Mouse (Mus musculus) layer of hippocampus, adult 8-10 months (tissue): ENCODE measurements at regions not wholly inside any gene's neighbourhood (a gene's known extent, or its start where the extent isn't known, plus 50 kb on each side); places are given as distances from the start of the nearest gene placed in this dataset.
A peak's percentile ranks its signal among the peaks of the same experiment; 100 is the strongest.
"Not testable (repeated sequence)": the region's sequence is repeated elsewhere in the genome, so short reads cannot be mapped to it uniquely, and the experiment has no call there.

Experiments used
- DNase-seq, 2 experiments: peaks; one replicate each; pipeline ENCODE4 v3.0.0; 2022; ENCODE audit warnings: low spot score in 2 of 2

DNA sequence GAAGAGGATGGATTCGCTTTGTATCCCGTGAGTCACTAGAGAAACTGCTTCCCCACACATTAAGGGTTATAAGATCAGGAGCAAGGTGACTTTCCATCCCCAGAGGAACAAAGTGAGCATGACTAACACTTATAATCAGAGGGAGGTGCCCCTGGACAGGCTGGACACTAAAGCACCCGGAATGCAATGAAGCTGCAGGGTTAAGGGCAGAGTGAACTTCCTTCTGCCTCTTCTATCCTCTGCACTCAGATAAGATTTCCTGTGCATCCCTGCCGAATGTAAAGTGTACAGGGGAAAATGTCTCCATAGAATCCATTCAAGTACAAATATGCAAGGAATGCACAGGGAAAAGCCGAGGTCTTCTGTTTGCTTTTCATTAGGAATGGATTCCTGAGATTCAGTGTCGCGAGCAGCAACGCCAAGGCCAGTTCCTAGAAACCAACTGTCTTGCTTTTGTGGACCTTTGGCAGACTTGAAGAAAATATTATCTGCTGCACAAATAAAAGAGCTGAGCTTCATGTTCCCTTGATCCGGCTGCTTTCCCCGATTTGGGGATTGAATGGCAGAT lies 58.5 kb upstream of the Fbxl7 start:
- DNase-seq: no peak

- DNase-seq: no peak
Observed at GRCm38 (mm10) chr15:26958980-26959379, 63.6 kb upstream of the Fbxl7 start.

DNA sequence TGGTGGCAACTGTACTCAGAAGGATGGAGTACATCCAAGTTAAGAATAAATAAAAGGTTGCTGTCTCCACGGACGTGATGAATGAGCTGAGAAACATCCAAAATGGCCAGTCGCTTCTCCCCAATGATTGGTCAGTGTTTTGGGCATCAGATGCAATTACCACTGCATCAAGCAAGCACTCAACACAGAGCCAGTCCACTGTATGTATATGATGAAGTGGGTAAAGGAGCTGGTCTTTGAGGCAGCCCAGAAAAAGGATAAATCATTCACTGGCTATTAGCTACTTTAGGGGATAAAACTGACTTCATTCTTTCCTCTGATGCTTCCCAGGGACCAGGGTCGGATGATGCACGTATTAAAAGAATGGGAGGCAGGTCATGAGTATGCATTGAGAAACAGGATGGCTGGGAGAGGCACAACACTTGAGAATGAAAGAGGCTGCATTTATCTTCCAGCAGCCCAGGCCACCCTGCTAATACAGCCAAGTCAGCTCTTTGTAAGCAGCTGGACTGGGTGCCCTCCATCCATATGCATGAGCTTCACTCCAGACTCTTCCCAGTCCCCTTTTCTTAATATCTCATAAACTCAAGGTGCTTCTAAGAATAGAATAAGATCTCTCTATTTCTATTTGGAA lies 73.1 kb upstream of the Fbxl7 start:
- DNase-seq: no peak

DNA sequence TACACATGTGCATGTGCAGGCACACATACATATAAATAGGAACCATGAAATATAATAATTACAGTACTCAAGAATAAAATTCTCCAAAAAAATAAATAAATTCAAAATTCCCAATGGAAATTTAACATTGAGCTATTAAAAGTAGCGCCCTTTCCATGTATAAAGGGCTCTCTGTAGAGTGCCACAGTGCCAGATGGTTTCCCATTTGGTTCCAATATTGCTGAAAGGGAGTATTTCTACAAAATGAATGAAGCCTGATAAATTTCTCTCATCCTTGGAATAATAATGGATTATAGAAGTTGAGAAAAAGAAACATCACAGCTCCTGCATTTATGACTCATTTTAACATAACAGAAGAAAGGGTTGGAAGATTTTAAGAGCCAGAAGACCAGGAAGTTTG lies 75.4 kb upstream of the Fbxl7 start:
- DNase-seq: peak; percentile 13 to 21

- no peak for DNase-seq
Observed at GRCm38 (mm10) chr15:26993054-26993453, 97.7 kb upstream of the Fbxl7 start.

GRCm38 (mm10) chr15:27009069-27009468 lies 113.7 kb upstream of the Fbxl7 start:
- DNase-seq: no peak

DNA sequence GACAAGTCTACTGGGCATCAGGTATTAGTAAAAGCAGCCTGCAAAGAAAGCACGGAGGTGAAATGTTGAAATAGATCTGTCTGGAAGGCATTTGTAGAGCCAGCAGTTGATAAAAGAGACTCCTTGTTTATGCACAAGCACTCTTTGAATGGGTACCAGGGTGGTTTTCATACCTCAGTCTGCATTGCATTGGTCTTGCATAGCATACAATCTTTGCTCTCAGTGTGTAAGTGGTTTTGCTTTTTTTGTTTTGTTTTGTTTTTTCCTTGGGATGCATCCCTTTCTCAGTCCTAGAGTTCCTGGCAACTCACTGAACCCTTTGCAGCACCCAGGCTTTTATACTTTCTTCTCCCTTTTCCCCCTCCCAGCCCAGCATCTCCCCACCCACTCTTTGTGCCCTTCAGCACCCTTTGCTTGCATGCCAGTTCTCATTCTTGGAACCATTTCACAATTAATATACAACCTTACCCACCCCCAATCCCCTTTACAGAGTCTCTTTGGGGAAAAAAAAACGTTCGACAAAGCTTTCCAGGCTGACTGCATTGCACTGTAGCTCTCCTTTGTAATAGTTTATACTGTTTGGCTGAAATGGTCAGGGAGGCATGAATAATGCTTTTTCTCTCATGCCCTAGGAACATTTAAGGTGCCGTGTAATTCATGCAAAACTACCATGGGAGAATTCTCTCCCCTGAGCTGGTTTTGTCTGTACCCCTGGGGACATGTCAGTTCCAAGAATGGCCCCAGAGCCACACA lies 118.7 kb upstream of the Fbxl7 start:
- DNase-seq: no peak

DNA sequence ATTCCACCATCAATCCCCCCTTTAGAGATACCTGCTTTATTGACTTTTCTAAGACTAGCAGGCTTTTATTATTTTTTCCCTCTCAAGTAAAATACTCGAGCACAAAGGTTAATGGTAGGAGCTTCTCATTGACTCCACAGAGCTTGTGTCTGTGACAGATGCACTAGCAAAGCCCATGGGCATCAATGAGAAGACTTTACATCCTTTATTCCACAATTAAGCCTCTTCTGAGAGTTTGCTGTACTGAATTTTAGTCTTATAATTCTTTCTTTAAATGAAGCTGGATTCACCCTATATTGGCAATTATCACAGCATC lies 119.2 kb upstream of the Fbxl7 start:
- DNase-seq: no peak

DNA sequence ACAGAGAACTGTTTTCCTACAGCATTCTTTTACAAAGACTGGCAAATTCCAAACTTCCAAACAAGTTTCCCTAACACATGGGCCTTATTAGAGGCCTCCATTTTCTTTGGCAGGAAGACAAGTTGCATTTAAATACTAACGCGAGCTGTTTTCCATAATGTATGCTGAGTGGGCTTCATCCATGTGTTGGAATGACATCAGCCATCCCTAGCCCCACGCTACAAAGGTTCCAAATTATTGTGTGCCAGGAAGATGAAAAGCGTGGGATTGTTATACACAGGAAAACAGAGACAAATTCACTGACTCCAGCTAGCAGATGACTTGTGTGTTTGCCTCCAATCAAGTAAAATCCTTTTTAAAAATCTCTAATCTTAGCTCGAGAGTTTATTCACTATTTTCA lies 125.1 kb upstream of the Fbxl7 start:
- peak in 1 of 2 experiments; percentile 4 for DNase-seq

- no peak for DNase-seq
Observed at GRCm38 (mm10) chr15:27033261-27033660, 137.9 kb upstream of the Fbxl7 start.

DNA sequence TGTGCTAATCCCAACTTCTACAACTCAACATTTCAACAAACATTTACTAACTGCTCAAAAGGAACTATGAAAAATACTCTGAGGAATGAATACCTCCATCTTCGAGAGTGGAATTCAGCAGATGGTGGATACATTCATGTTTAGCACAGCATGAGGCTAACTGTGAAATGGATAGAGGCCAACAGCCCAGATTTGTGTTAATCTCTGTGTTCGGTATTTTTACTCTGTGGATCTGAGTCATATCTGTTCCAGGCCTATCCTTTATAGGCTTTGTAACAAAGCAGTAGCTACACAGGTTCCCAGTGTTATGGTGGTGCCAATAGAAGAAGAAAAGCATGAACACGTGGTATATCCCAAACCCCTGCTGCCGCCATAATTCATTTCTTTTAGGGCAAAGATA lies 148.4 kb upstream of the Fbxl7 start:
- DNase-seq: peak in 1 of 2 experiments; percentile 23

DNA sequence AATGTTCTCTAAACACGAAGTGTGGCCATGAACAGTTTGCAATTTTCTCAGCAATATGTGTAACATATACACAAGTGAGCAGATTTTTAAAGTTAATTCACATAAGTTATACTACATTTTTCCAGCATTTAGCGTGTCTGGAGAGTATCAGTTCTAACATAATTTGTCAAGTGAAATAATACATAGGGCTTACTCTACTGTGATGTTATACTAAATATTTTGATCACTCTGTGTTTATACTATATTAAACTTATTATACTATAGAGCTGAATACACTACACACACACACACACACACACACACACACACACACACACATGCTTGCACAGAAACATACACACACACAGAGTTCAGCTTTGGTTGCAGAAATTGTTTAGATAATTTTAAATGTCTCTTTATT lies 155.3 kb upstream of the Fbxl7 start:
- no peak for DNase-seq

DNA sequence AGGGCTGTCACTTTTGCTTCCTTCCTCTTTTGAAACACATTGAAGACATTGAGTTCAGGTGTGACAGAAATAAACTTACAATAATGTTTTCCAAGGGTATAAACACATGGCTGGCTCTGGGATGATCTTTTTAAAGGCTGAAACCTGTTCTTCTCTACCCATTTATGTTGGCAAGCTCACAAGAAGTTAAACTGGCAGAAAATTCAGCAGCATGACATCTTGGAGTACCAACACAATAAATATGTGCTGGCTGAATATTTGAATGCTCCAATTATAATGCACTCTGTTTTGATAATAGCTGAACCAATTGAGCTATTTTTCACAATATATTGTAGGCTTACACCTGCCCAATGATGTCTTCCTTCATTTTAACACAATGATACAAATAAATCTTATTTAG lies 168.1 kb upstream of the Fbxl7 start:
- DNase-seq: no peak

- DNase-seq: peak; percentile 43 to 55
Observed at GRCm38 (mm10) chr15:27063971-27064370, 168.6 kb upstream of the Fbxl7 start.

GRCm38 (mm10) chr15:27067691-27068090 lies 172.3 kb upstream of the Fbxl7 start:
- DNase-seq: no peak

DNA sequence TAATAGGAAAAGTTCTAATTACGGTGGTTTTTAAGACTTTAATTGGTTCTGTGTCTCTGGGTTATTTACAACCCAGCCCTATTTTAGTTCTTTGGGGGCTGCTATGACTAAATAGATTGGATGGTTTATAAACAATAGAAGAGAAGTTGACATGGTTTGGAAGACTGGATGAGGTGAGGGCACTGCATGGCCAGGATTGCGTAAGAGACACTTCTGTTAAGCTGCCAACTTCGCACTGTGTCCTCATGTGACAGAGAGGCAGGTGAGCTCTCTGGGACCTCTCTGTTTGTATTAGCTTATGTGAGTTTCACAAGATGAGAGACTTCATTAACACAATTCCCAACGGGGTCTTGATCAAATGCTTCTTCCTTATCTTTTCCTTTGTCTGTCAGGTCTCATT lies 182.5 kb upstream of the Fbxl7 start:
- no peak for DNase-seq

GRCm38 (mm10) chr15:27082826-27083225 lies 187.4 kb upstream of the Fbxl7 start:
- no peak for DNase-seq

- DNase-seq: no peak
Observed at GRCm38 (mm10) chr15:27083596-27083995, 188.2 kb upstream of the Fbxl7 start.

GRCm38 (mm10) chr15:27089155-27089554 lies 193.8 kb upstream of the Fbxl7 start:
- no peak for DNase-seq

GRCm38 (mm10) chr15:27094102-27094501 lies 198.7 kb upstream of the Fbxl7 start:
- no peak for DNase-seq

DNA sequence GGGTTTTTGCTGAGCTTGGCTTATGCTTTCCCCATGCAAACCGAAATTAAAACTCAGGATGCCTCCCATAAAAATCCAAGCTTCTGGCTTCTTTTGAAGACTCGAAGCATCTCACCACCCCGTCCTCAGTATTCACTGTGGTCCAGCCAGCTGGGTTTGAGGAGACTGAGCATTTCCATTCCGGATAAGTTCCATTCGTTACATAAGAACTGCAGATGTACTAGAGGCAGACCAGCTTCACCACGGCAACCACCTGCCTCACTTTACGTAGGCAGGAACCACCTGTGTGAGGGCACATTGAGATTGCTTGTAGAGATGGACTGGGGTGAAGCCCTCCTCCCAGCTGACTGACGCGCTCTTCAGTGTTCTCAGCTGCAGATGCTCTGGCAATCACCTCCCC lies 199.9 kb upstream of the Fbxl7 start:
- DNase-seq: peak; percentile 45 to 61

- DNase-seq: not testable (repeated sequence)
Observed at GRCm38 (mm10) chr15:27101610-27102009, 206.2 kb upstream of the Fbxl7 start.

DNA sequence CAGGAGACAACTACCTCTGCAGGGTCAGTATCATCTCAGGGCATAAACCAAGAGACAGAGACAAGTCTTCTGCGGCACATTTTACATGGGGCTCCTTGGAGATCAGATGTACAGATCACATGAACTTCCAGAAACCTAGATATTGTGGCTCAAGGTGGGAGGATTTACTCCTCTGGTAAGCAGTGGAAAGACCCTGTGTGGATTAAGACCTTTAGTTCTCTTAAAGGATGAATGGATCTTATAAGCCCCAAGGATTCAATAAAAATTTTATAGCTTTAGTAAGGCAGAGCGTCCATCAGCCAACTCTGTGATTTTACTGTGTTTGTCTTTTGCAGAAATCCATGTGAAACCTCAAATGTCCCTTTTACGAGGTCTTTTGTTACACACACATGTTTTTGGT lies 213.8 kb upstream of the Fbxl7 start:
- DNase-seq: no peak
